Mouse (Mus musculus) limb, embryonic 15.5 days (tissue): ENCODE data around the gene Lrrc31. TPM values are rescaled to one million over a fixed set of nuclear protein-coding genes. Genes with fewer than 3 reads are reported as not detected.

ENCODE experiments used
- ATAC-seq: fragments of 200-750 bp; cut with Nextera tagmentation; 2 replicates; pipeline ENCODE4 v1.8.0; 2017; ENCODE audit warnings: low read depth, moderate TSS enrichment; ENCODE audit not compliant: insufficient number of reproducible peaks, low FRiP score, low TSS enrichment
- H3K27ac ChIP-seq: fragments of 300-500 bp; sonication (generic); 2 replicates; pipeline ENCODE4 v1.5.1; 2015; ENCODE audit warnings: moderate library complexity, mild to moderate bottlenecking, inconsistent platforms
- H3K27me3 ChIP-seq: fragments of 300-500 bp; sonication (generic); 2 replicates; pipeline ENCODE4 v1.6.1; 2015; ENCODE audit warnings: inconsistent platforms
- H3K36me3 ChIP-seq: fragments of 300-500 bp; sonication (generic); 2 replicates; pipeline ENCODE4 v1.6.1; 2015; ENCODE audit warnings: inconsistent platforms
- H3K4me1 ChIP-seq: fragments of 300-500 bp; sonication (generic); 2 replicates; pipeline ENCODE4 v1.6.1; 2015; ENCODE audit warnings: inconsistent platforms
- H3K4me2 ChIP-seq: fragments of 300-500 bp; sonication (generic); 2 replicates; pipeline ENCODE4 v1.6.1; 2015; ENCODE audit warnings: mild to moderate bottlenecking, inconsistent platforms
- H3K4me3 ChIP-seq: fragments of 300-500 bp; sonication (generic); 2 replicates; pipeline ENCODE4 v1.5.1; 2015; ENCODE audit warnings: mild to moderate bottlenecking, inconsistent platforms
- H3K9ac ChIP-seq: fragments of 300-500 bp; sonication (generic); 2 replicates; pipeline ENCODE4 v1.6.1; 2015; ENCODE audit warnings: inconsistent platforms
- H3K9me3 ChIP-seq: fragments of 300-500 bp; sonication (generic); 2 replicates; pipeline ENCODE4 v1.6.1; 2016; ENCODE audit warnings: inconsistent platforms
- WGBS: fragments of 180-500 bp; shearing (Covaris S2); methylation state at CpG from one replicate; pipeline ENCODE4 v1.1.7; 2015; 5-methylcytosine and 5-hydroxymethylcytosine counted together
- polyA plus RNA-seq: library from polyadenylated mRNA; unstranded; fragments of >200 nt; fragmentation: Nextera tagmentation; extraction: Ambion mirVana; gene quantifications from 2 replicates; pipeline ENCODE4 v1.2.1, GENCODE M21; 2015

Gene Lrrc31
- polyA plus RNA-seq, 1 experiment from 2014 or later: 0.10 TPM

DNA sequence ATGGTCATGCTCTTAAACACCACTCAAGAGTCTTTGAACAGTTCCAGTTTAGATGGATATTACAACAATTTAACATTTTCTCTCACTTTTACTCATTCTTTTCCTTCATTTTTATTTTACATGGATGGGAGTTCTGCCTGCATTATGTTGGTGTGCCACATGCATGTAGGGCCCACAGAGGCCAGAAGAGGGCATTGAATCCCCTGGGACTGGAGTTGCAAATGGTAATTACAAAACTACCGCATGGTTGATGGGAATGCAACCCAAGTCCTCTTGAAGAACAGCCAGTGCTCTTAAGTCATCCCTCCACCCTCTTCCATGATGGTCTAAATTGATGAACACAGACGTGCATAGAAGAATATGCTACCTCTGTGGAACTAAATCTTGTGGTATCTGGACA, 22.8 kb upstream of the Lrrc31 start:
- no peaks in the 10 kb centered on the region for H3K9me3 ChIP-seq
- no peaks in the 10 kb centered on the region for H3K4me1 ChIP-seq
- H3K4me2 ChIP-seq: no peak overlapping the region
- H3K9ac ChIP-seq: no peak overlapping the region
- 79% methylated on average over 2 of the region's 2 CpGs for WGBS
- H3K27me3 ChIP-seq: no peaks in the 10 kb centered on the region
- no peaks in the 10 kb centered on the region for H3K36me3 ChIP-seq
- H3K4me3 ChIP-seq: no peak overlapping the region
- no peak for ATAC-seq
- no peak overlapping the region for H3K27ac ChIP-seq

DNA sequence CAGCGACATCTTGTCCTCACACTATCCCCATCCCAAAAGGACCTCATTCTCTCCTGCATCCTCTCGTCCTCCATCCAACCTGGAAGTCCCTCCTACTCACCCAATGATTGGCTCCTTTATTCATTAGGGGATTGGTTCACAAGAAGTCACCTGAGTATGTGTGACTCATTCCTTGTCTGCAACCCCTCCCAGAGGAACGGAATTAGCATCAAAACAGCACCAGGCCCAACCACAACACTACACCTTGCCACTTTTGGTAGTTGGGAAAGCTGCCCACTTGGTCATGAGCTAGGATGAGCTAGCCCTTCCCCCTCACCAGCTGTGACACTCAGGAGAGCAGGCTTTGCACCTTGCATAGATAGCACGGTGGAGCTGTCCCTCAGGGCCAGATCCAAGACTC, 22.4 kb upstream of the Lrrc31 start:
- Histone ChIP-seq H3K9ac (no peak overlapping the region), H3K9me3 (no peaks in the 10 kb centered on the region), H3K27ac (no peak overlapping the region), H3K27me3 (no peaks in the 10 kb centered on the region), H3K36me3 (no peaks in the 10 kb centered on the region), H3K4me1 (no peaks in the 10 kb centered on the region), H3K4me3 (no peak overlapping the region), H3K4me2 (no peak overlapping the region)
- no peak for ATAC-seq
- 77% methylated on average over 4 of the region's 4 CpGs for WGBS

DNA sequence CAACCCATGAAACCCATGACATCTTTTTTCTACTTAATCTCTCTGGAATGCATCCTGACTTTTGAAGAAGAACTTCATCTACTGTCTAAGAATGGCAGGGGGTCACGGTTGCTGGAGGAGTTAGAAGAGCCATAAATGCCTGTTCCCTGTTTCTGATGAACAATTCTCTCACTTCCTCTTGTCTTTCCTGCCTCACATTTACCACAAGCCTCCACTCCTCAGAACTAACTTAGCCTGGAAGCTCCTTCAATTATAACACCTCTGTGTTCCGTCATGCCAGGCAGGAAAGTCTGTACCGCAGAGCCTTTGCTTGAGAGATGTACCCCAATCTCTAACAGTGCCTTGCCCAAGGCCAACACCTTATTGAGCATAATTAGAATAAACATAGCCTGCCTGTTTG, 19.0 kb upstream of the Lrrc31 start:
- ATAC-seq: no peak
- no peaks in the 10 kb centered on the region for H3K9me3 ChIP-seq
- no peak overlapping the region for H3K27ac ChIP-seq
- WGBS: 81% methylated on average over 3 of the region's 3 CpGs
- no peaks in the 10 kb centered on the region for H3K4me1 ChIP-seq
- no peak overlapping the region for H3K9ac ChIP-seq
- no peaks in the 10 kb centered on the region for H3K27me3 ChIP-seq
- H3K4me2 ChIP-seq: no peak overlapping the region
- no peak overlapping the region for H3K4me3 ChIP-seq
- no peaks in the 10 kb centered on the region for H3K36me3 ChIP-seq

DNA sequence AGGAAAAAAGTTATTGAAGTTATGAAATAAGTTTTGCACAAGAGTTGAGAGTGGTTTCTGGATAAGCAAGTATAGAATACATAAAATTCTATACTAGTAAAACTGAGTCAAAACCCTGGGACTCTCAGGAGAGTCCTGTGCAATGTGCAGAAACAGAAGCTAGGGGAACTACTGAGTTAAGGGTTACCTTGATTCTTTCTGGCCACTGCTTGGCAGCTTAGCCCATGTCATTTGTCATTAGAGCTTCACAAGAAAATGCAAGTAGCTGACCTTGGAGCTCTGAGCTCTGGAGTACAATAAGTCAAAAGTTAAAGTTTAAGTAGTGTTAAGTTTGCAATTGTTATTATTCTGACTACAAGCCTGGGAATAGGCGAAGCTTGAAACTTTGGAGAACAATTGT, 13.7 kb upstream of the Lrrc31 start:
- no peak for ATAC-seq
- no peaks in the 10 kb centered on the region for H3K9me3 ChIP-seq
- H3K36me3 ChIP-seq: no peaks in the 10 kb centered on the region
- H3K4me1 ChIP-seq: no peaks in the 10 kb centered on the region
- WGBS: 93% methylated on average over 1 of the region's 1 CpGs
- H3K4me3 ChIP-seq: no peak overlapping the region
- no peak overlapping the region for H3K4me2 ChIP-seq
- no peak overlapping the region for H3K9ac ChIP-seq
- no peaks in the 10 kb centered on the region for H3K27me3 ChIP-seq
- H3K27ac ChIP-seq: no peak overlapping the region

DNA sequence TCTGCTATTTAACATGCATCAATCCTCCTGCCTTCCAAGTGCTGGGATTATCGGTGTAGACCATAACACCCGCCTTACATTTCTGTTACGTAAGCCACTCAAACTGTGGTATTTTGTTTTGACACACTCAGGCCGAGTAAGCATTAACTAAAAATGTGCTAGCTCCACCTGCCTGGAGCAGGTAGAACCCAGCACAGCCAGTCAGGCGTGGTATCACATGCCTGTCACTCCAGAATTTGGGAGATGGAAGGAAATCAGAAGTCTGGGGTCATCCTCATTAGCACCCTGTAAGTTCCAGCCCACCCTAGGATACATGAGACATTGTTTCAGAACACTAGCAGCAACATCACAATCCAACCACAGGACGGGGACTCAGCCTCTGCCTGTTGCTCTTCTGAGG, 10.5 kb upstream of the Lrrc31 start:
- 82% methylated on average over 6 of the region's 6 CpGs for WGBS
- Histone ChIP-seq H3K9me3 (no peaks in the 10 kb centered on the region), H3K4me3 (no peak overlapping the region), H3K27ac (no peak overlapping the region), H3K36me3 (no peaks in the 10 kb centered on the region), H3K27me3 (no peaks in the 10 kb centered on the region), H3K4me2 (no peak overlapping the region), H3K9ac (no peak overlapping the region), H3K4me1 (no peaks in the 10 kb centered on the region)
- ATAC-seq: no peak

DNA sequence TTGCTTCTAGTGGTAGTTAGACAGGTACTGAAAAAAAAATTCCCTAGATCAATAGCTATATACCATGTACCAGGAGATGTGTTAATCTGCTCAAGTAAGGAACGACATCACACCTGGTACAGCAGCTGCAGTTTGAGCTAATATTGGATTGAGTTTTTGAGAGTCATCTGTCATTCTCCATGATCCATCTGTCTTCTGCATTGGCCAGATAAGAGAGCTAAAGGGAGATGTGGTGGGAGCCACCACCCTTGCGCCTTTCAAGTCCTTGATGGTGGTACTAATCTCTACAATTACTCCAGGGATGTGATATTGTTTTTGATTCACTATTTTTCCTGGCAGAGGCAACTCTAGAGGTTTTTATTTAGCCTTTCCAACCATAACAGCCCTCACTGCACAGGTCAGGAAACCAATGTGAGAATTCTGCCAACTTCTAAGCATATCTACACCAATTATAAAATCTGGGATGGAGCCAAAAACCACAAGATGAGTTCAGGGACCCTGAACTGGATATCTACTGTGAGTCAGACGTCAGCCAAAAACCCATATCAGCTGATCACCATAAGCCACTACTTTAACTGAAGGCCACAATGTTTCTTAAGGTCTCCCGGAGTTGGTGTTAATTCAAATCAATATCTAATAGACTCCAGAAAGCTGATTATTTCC, 7.1 kb upstream of the Lrrc31 start:
- no peak for ATAC-seq
- Histone ChIP-seq H3K4me2 (no peak overlapping the region), H3K9ac (no peak overlapping the region), H3K27ac (no peak overlapping the region), H3K4me1 (no peaks in the 10 kb centered on the region), H3K27me3 (no peaks in the 10 kb centered on the region), H3K36me3 (no peaks in the 10 kb centered on the region), H3K4me3 (no peak overlapping the region), H3K9me3 (no peaks in the 10 kb centered on the region)
- WGBS: 73% methylated on average over 4 of the region's 4 CpGs

DNA sequence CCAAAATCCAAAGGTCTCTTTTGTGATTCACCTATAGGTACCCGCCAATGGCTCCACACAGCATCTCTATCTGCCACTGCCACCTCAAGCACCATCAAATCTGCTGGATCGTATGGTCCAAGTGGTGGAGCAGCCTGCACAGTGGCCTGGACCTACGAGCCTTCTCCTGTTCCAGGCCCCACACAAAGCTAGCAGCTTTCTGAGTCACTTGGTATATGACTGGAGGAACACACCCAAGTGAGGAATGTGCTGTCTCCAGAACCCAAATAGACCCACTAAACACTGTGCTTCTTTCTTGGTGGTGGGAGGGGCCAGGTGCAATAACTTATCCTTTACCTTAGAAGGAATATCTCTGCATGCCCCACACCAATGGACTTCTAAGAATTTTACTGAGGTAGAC, 6.3 kb upstream of the Lrrc31 start:
- no peaks in the 10 kb centered on the region for H3K4me1 ChIP-seq
- 79% methylated on average over 3 of the region's 3 CpGs for WGBS
- H3K4me2 ChIP-seq: no peak overlapping the region
- H3K9ac ChIP-seq: no peak overlapping the region
- H3K36me3 ChIP-seq: no peaks in the 10 kb centered on the region
- ATAC-seq: no peak
- no peak overlapping the region for H3K4me3 ChIP-seq
- H3K27me3 ChIP-seq: no peaks in the 10 kb centered on the region
- H3K27ac ChIP-seq: no peak overlapping the region
- H3K9me3 ChIP-seq: no peaks in the 10 kb centered on the region

DNA sequence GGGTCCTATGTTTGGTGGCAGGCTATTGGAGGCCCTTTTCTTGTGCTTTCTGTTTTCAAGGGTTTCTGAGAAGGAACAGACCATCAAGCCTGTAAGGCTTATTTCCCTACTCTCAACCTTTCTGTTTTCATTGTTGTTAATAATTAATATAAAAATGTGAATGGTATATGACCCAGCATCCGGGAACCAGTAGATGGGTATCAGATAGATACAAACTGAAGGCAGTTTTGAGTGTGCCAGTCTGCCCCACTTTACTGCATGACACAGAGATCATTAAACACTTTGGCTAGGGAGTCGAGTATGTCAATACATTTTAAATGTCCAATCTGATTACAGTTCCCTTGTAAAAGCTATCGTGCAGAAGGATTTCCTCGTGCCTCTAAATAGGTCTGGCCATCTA, 1.8 kb downstream of the Lrrc31 start:
- Histone ChIP-seq H3K4me1 (no peaks in the 10 kb centered on the region), H3K9ac (no peak overlapping the region), H3K9me3 (no peaks in the 10 kb centered on the region), H3K27ac (no peak overlapping the region), H3K36me3 (no peaks in the 10 kb centered on the region), H3K4me2 (no peak overlapping the region), H3K27me3 (no peaks in the 10 kb centered on the region), H3K4me3 (no peak overlapping the region)
- 51% methylated on average over 4 of the region's 4 CpGs for WGBS
- ATAC-seq: no peak

DNA sequence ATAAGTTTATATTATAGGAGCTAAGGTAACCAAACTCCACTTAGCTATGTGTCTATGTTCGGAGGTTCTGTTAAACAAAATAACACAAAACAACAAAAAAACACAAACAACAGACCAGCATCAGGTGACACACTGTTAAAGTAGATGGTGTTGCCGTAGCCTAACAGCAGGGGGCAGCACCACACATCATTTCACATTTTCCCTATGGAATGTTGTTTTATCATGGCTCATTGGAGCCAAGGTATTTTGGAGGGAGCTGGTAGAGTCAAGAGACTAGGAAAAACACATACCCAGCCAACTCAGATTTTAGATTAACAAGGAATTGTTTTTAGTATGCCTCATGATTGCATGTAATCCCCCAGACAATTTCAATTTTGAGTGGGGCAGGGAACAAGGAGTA, 3.3 kb downstream of the Lrrc31 start:
- no peak for ATAC-seq
- WGBS: 15% methylated on average over 2 of the region's 2 CpGs
- H3K4me2 ChIP-seq: no peak overlapping the region
- H3K27ac ChIP-seq: no peak overlapping the region
- H3K4me3 ChIP-seq: no peak overlapping the region
- H3K27me3 ChIP-seq: no peaks in the 10 kb centered on the region
- no peaks in the 10 kb centered on the region for H3K9me3 ChIP-seq
- H3K9ac ChIP-seq: no peak overlapping the region
- no peaks in the 10 kb centered on the region for H3K36me3 ChIP-seq
- no peaks in the 10 kb centered on the region for H3K4me1 ChIP-seq

DNA sequence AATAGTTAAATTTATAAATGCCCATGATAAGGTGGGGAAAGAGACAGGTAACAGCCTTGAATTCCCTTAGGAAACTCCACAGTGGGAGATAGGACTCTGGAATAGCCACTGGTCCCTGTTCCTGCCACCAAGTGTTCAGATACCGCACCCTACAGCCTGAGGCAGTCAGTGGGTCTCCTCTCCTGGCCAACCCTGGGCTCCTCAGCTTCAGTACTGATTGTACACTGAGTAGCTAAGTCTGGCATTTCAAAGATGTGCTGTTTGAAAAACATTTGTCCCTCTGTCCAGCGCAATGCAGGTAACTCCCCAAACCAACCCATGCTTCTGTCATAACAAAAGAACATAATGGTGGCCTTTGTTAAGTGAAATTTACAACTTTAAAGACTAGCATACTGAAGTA, 4.0 kb downstream of the Lrrc31 start:
- Histone ChIP-seq H3K27ac (no peak overlapping the region), H3K36me3 (no peaks in the 10 kb centered on the region), H3K4me1 (no peaks in the 10 kb centered on the region), H3K4me3 (no peak overlapping the region), H3K9ac (no peak overlapping the region), H3K4me2 (no peak overlapping the region), H3K27me3 (no peaks in the 10 kb centered on the region), H3K9me3 (no peaks in the 10 kb centered on the region)
- ATAC-seq: no peak
- 88% methylated on average over 2 of the region's 2 CpGs for WGBS

DNA sequence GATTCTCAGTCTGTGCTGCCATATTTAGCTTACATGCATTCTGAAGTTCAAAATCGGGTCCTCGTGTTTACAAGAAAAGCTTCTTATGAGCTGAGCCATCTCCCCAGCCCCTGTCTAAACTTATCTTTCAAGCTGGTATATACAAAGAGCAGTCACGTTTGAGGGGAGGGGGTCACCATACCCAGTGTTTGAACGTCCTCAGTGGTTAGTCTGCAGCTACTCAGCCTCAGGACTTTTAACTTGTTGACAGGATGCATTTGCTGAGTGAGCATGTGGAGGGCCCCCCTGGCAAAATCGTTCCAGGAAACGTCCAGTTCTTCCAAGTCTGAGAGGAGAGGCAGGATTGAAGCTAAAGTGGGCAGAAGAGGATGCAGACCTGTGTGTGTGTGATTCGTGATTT, 8.7 kb downstream of the Lrrc31 start:
- ATAC-seq: no peak
- Histone ChIP-seq H3K9me3 (no peaks in the 10 kb centered on the region), H3K9ac (no peak overlapping the region), H3K4me3 (no peak overlapping the region), H3K4me1 (no peaks in the 10 kb centered on the region), H3K27ac (no peak overlapping the region), H3K4me2 (no peak overlapping the region), H3K27me3 (no peaks in the 10 kb centered on the region), H3K36me3 (no peaks in the 10 kb centered on the region)
- 55% methylated on average over 7 of the region's 7 CpGs for WGBS

DNA sequence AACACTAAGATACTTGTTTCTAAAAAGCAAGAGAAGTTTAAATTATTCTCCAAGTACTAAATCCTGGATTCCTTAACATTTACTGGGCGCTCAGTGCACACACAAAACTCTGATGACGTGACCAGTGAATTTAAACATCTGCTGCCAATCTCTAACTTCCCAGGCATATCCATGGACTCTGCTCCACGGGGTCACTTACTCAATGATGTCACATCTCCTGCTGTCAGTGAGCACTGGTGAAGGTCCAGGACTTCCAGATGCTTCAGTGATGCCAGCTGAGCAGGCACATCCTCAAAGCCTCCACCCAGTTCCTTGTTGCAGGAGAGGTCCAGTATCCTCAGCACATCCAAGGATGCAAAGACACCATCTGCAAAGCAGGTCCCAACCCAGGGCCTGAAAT, 12.4 kb downstream of the Lrrc31 start:
- H3K9ac ChIP-seq: no peak overlapping the region
- H3K4me2 ChIP-seq: no peak overlapping the region
- no peak for ATAC-seq
- no peak overlapping the region for H3K4me3 ChIP-seq
- no peaks in the 10 kb centered on the region for H3K9me3 ChIP-seq
- H3K36me3 ChIP-seq: no peaks in the 10 kb centered on the region
- H3K4me1 ChIP-seq: no peaks in the 10 kb centered on the region
- H3K27ac ChIP-seq: no peak overlapping the region
- H3K27me3 ChIP-seq: no peaks in the 10 kb centered on the region
- 75% methylated on average over 3 of the region's 3 CpGs for WGBS

DNA sequence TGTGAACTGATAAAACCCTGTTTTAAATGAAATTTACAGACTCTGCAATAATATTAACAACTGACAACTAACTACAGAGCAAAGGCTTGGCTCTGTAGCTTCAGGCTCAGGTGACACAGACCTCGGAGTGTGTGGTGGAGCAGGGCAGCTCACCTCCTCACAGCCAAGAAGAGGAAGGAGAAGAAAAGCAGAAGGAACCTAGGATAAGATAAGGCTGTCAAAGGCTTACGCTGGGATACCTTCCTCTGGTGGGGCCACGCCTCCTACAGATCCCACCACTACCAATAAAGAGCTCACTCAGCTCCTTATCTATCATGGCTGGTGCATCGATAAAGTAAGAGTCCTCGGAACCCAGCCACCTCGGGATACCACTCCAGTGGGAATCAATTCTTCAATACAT, 16.5 kb downstream of the Lrrc31 start:
- ATAC-seq: no peak
- Histone ChIP-seq H3K4me1 (no peaks in the 10 kb centered on the region), H3K4me2 (no peak overlapping the region), H3K9ac (no peak overlapping the region), H3K9me3 (no peaks in the 10 kb centered on the region), H3K27me3 (no peaks in the 10 kb centered on the region), H3K27ac (no peak overlapping the region), H3K4me3 (no peak overlapping the region), H3K36me3 (no peaks in the 10 kb centered on the region)
- 85% methylated on average over 6 of the region's 6 CpGs for WGBS
